Mouse (Mus musculus): ENCODE data around the gene Nsg2. TPM values are rescaled to one million over a fixed set of nuclear protein-coding genes. Genes with fewer than 3 reads are reported as not detected.

Nsg2 gene
- total RNA-seq, 2 experiments from 2014 or later = 1.2 to 8.5 TPM

Other genes with a start within 250 kb of the Nsg2 start
- 10 to 100 TPM; 82.8 to 94.9 TPM for gene Cpeb4, start 128.3 kb upstream of the Nsg2 start, total RNA-seq (2021)
- not detected for gene 4930524B15Rik, start 34.9 kb upstream of the Nsg2 start, total RNA-seq (2021)
- under 1 TPM in 1 of 2 experiments, not detected in 1; 0.61 TPM for gene Il9r, start 199.8 kb downstream of the Nsg2 start, total RNA-seq (2021)
- gene Snrnp25, start 205.0 kb downstream of the Nsg2 start, total RNA-seq (2021) = 10 to 100 TPM; 11.4 to 11.5 TPM
- 10 to 100 TPM; 22.3 to 23.3 TPM for gene Rhbdf1, start 221.8 kb downstream of the Nsg2 start, total RNA-seq (2021)
- 1 to 10 TPM; 6.5 to 8.5 TPM for gene Mpg, start 226.0 kb downstream of the Nsg2 start, total RNA-seq (2021)